Mouse (Mus musculus) cortical plate, adult 2 months (tissue): Measurements from ENCODE around the gene Gbp10.
"Not testable (repeated sequence)": the region's sequence is repeated elsewhere in the genome, so short reads cannot be mapped to it uniquely, and the experiment has no call there.

ENCODE experiments used
- CTCF ChIP-seq: fragments of 200-500 bp; IDR thresholded peaks from 2 replicates; pipeline ENCODE4 v1.5.1; 2011; ENCODE audit warnings: mild to moderate bottlenecking, control low read depth, low read length; ENCODE audit not compliant: insufficient read depth; ENCODE audit errors: extremely low read depth
- POLR2A ChIP-seq: fragments of 200-500 bp; IDR thresholded peaks from 2 replicates; pipeline ENCODE4 v1.6.1; 2011; ENCODE audit warnings: mild to moderate bottlenecking, low read length, control low read depth; ENCODE audit not compliant: insufficient read depth; ENCODE audit errors: extremely low read depth

GRCm38 (mm10) chr5:105244741-105245140 lies 5.4 kb upstream of the Gbp10 start:
- TF ChIP-seq POLR2A, CTCF: not testable (repeated sequence)
